Mouse (Mus musculus): ENCODE data around the gene Dpep1. TPM values are rescaled to one million over a fixed set of nuclear protein-coding genes. Genes with fewer than 3 reads are reported as not detected.
A peak's percentile ranks its signal among the peaks of the same experiment; 100 is the strongest.
"Not testable (repeated sequence)": the region's sequence is repeated elsewhere in the genome, so short reads cannot be mapped to it uniquely, and the experiment has no call there.

Dpep1 gene
- total RNA-seq, 1 experiment, result not detected

- no peak for DNase-seq (ENCODE audit: low read depth, low spot score)
- Histone ChIP-seq H3K9ac (ENCODE audit: insufficient read depth, low read depth, low read length, poor library complexity, severe bottlenecking) (no peak overlapping the region), H3K9me3 (ENCODE audit: control insufficient read depth, insufficient read depth, low read depth, low read length) (no peaks in the 10 kb centered on the region), H3K36me3 (ENCODE audit: control insufficient read depth, insufficient read depth, low read length, poor library complexity, severe bottlenecking) (no peaks in the 10 kb centered on the region), H3K4me3 (ENCODE audit: insufficient read depth in 1 of 2, low read depth in 1 of 2, low read length in 2 of 2, poor library complexity in 1 of 2, severe bottlenecking in 1 of 2) (no peak overlapping the region), H3K4me1 (ENCODE audit: control insufficient read depth in 2 of 2, insufficient read depth in 2 of 2, low read length in 2 of 2, poor library complexity in 1 of 2) (peaks cover 3 to 14% of the 10 kb centered on the region in 2 experiments; a peak in 3 of 4 replicates), H3K27ac (ENCODE audit: insufficient read depth, low read depth, low read length, poor library complexity, severe bottlenecking) (no peak overlapping the region)
- in situ Hi-C loops (cut with MboI; ENCODE audit: low sequenced_read_pairs in 2 of 2, unreplicated experiment in 2 of 2), result no loop called here
- TF ChIP-seq ZC3H11A (IDR thresholded peaks at IDR 0.05; ENCODE audit: borderline replicate concordance, low read depth, low read length) (no peak), HCFC1 (IDR thresholded peaks at IDR 0.05; ENCODE audit: borderline replicate concordance, insufficient read depth, low read length) (no peak), CHD2 (IDR thresholded peaks at IDR 0.05; ENCODE audit: low read depth, low read length) (no peak)
Measured at GRCm38 (mm10) chr8:123188841-123189240, 2.8 kb downstream of the Dpep1 start.

GRCm38 (mm10) chr8:123190678-123191077 lies 4.6 kb downstream of the Dpep1 start:
- Histone ChIP-seq H3K27ac (ENCODE audit: insufficient read depth, low read depth, low read length, poor library complexity, severe bottlenecking) (no peak overlapping the region), H3K9me3 (ENCODE audit: control insufficient read depth, insufficient read depth, low read depth, low read length) (no peaks in the 10 kb centered on the region), H3K36me3 (ENCODE audit: control insufficient read depth, insufficient read depth, low read length, poor library complexity, severe bottlenecking) (no peaks in the 10 kb centered on the region), H3K4me1 (ENCODE audit: control insufficient read depth in 2 of 2, insufficient read depth in 2 of 2, low read length in 2 of 2, poor library complexity in 1 of 2) (peaks cover 3 to 14% of the 10 kb centered on the region in 2 experiments; a peak in 3 of 4 replicates), H3K4me3 (ENCODE audit: insufficient read depth in 1 of 2, low read depth in 1 of 2, low read length in 2 of 2, poor library complexity in 1 of 2, severe bottlenecking in 1 of 2) (peak overlapping the region in 1 of 2 experiments; percentile 8; a peak in 1 of 4 replicates), H3K9ac (ENCODE audit: insufficient read depth, low read depth, low read length, poor library complexity, severe bottlenecking) (peak overlapping the region; percentile 41; the same call in 1 of the 2 replicates)
- TF ChIP-seq CHD2 (IDR thresholded peaks at IDR 0.05; ENCODE audit: low read depth, low read length), result no peak
- no peak for TF ChIP-seq MAFK (IDR thresholded peaks at IDR 0.05; ENCODE audit: insufficient read depth, low read depth, low read length)
- TF ChIP-seq ZC3H11A (IDR thresholded peaks at IDR 0.05; ENCODE audit: borderline replicate concordance, low read depth, low read length), result peak; percentile 21; the same call in 1 of the 2 replicates
- peak; percentile 93 for TF ChIP-seq ZNF384 (IDR thresholded peaks at IDR 0.05; ENCODE audit: low read depth, low read length)
- TF ChIP-seq HCFC1 (IDR thresholded peaks at IDR 0.05; ENCODE audit: borderline replicate concordance, insufficient read depth, low read length), result no peak
- peak; percentile 78 for DNase-seq (ENCODE audit: low read depth, low spot score)
- in situ Hi-C loops (cut with MboI; ENCODE audit: low sequenced_read_pairs in 2 of 2, unreplicated experiment in 2 of 2), result no loop called here

- TF ChIP-seq HCFC1 (IDR thresholded peaks at IDR 0.05; ENCODE audit: borderline replicate concordance, insufficient read depth, low read length) (no peak), ZC3H11A (IDR thresholded peaks at IDR 0.05; ENCODE audit: borderline replicate concordance, low read depth, low read length) (no peak), CHD2 (IDR thresholded peaks at IDR 0.05; ENCODE audit: low read depth, low read length) (no peak), ZNF384 (IDR thresholded peaks at IDR 0.05; ENCODE audit: low read depth, low read length) (no peak), MAFK (IDR thresholded peaks at IDR 0.05; ENCODE audit: insufficient read depth, low read depth, low read length) (no peak)
- in situ Hi-C loops (cut with MboI; ENCODE audit: low sequenced_read_pairs in 2 of 2, unreplicated experiment in 2 of 2), result no loop called here
- no peaks in the 10 kb centered on the region for H3K9me3 ChIP-seq (ENCODE audit: control insufficient read depth, insufficient read depth, low read depth, low read length)
- H3K4me3 ChIP-seq (ENCODE audit: insufficient read depth in 1 of 2, low read depth in 1 of 2, low read length in 2 of 2, poor library complexity in 1 of 2, severe bottlenecking in 1 of 2), result peak overlapping the region in 1 of 2 experiments; percentile 2; a peak in 1 of 4 replicates
- H3K9ac ChIP-seq (ENCODE audit: insufficient read depth, low read depth, low read length, poor library complexity, severe bottlenecking), result no peak overlapping the region
- H3K4me1 ChIP-seq (ENCODE audit: control insufficient read depth in 2 of 2, insufficient read depth in 2 of 2, low read length in 2 of 2, poor library complexity in 1 of 2), result peaks cover 3 to 14% of the 10 kb centered on the region in 2 experiments; a peak in 3 of 4 replicates
- H3K27ac ChIP-seq (ENCODE audit: insufficient read depth, low read depth, low read length, poor library complexity, severe bottlenecking), result peak overlapping the region; percentile 9; the same call in 1 of the 2 replicates
- H3K36me3 ChIP-seq (ENCODE audit: control insufficient read depth, insufficient read depth, low read length, poor library complexity, severe bottlenecking), result no peaks in the 10 kb centered on the region
- peak; percentile 28 for DNase-seq (ENCODE audit: low read depth, low spot score)
Measured at GRCm38 (mm10) chr8:123191908-123192307, 5.9 kb downstream of the Dpep1 start.

GRCm38 (mm10) chr8:123193771-123194170 lies 7.7 kb downstream of the Dpep1 start:
- H3K9ac ChIP-seq (ENCODE audit: insufficient read depth, low read depth, low read length, poor library complexity, severe bottlenecking), result no peak overlapping the region
- TF ChIP-seq MAFK (IDR thresholded peaks at IDR 0.05; ENCODE audit: insufficient read depth, low read depth, low read length) (no peak), ZC3H11A (IDR thresholded peaks at IDR 0.05; ENCODE audit: borderline replicate concordance, low read depth, low read length) (no peak), CHD2 (IDR thresholded peaks at IDR 0.05; ENCODE audit: low read depth, low read length) (no peak), HCFC1 (IDR thresholded peaks at IDR 0.05; ENCODE audit: borderline replicate concordance, insufficient read depth, low read length) (no peak), ZNF384 (IDR thresholded peaks at IDR 0.05; ENCODE audit: low read depth, low read length) (no peak)
- H3K27ac ChIP-seq (ENCODE audit: insufficient read depth, low read depth, low read length, poor library complexity, severe bottlenecking), result no peak overlapping the region
- in situ Hi-C loops (cut with MboI; ENCODE audit: low sequenced_read_pairs in 2 of 2, unreplicated experiment in 2 of 2), result no loop called here
- peaks cover 3 to 16% of the 10 kb centered on the region in 2 experiments; a peak in 2 of 4 replicates for H3K4me1 ChIP-seq (ENCODE audit: control insufficient read depth in 2 of 2, insufficient read depth in 2 of 2, low read length in 2 of 2, poor library complexity in 1 of 2)
- no peaks in the 10 kb centered on the region for H3K9me3 ChIP-seq (ENCODE audit: control insufficient read depth, insufficient read depth, low read depth, low read length)
- H3K36me3 ChIP-seq (ENCODE audit: control insufficient read depth, insufficient read depth, low read length, poor library complexity, severe bottlenecking), result no peaks in the 10 kb centered on the region
- H3K4me3 ChIP-seq (ENCODE audit: insufficient read depth in 1 of 2, low read depth in 1 of 2, low read length in 2 of 2, poor library complexity in 1 of 2, severe bottlenecking in 1 of 2), result no peak overlapping the region
- DNase-seq (ENCODE audit: low read depth, low spot score), result no peak

GRCm38 (mm10) chr8:123197016-123197415 lies 11.0 kb downstream of the Dpep1 start:
- H3K9ac ChIP-seq (ENCODE audit: insufficient read depth, low read depth, low read length, poor library complexity, severe bottlenecking); in situ Hi-C loops (cut with MboI; ENCODE audit: low sequenced_read_pairs in 2 of 2, unreplicated experiment in 2 of 2); H3K27ac ChIP-seq (ENCODE audit: insufficient read depth, low read depth, low read length, poor library complexity, severe bottlenecking); H3K4me1 ChIP-seq (ENCODE audit: control insufficient read depth in 2 of 2, insufficient read depth in 2 of 2, low read length in 2 of 2, poor library complexity in 1 of 2); H3K9me3 ChIP-seq (ENCODE audit: control insufficient read depth, insufficient read depth, low read depth, low read length); H3K36me3 ChIP-seq (ENCODE audit: control insufficient read depth, insufficient read depth, low read length, poor library complexity, severe bottlenecking): not testable (repeated sequence)
- peak overlapping the region in 1 of 2 experiments; percentile 5; a peak in 1 of 4 replicates for H3K4me3 ChIP-seq (ENCODE audit: insufficient read depth in 1 of 2, low read depth in 1 of 2, low read length in 2 of 2, poor library complexity in 1 of 2, severe bottlenecking in 1 of 2)
- peak; percentile 45 for DNase-seq (ENCODE audit: low read depth, low spot score)

Data from ES-E14 (cell line).